8 mouse cellular contexts compared by ENCODE assay signal in genomic region chr14:103346729-103347505, GRCm38 (mm10). TPM values are rescaled to one million over a fixed set of nuclear protein-coding genes. Genes with fewer than 3 reads are reported as not detected.
DNase-seq lines count a peak whose midpoint lies in the region; ATAC-seq and TF ChIP-seq lines count a peak whose summit lies in the region.

Gene Mycbp2 (minus strand): TSS chr14:103346814.

- 5% methylated on average over 32 of the region's 41 CpGs for WGBS in embryonic facial prominence, embryonic 13.5 days
- WGBS in kidney, adult 2 months: 4% methylated on average over 39 of the region's 41 CpGs
- WGBS in limb, embryonic 12.5 days: 6% methylated on average over 41 of the region's 41 CpGs
- WGBS in midbrain, embryonic 15.5 days: 5% methylated on average over 40 of the region's 41 CpGs
- under 1% methylated on average over 38 of the region's 41 CpGs for WGBS in spleen, adult 2 months

- TF ChIP-seq CTCF in kidney, adult 2 months (conservative IDR thresholded peaks at IDR 0.05; ENCODE audit: insufficient read depth, insufficient read length, low read depth, low read length): no peak
- no peak for TF ChIP-seq CTCF in spleen, adult 2 months (IDR thresholded peaks at IDR 0.05; ENCODE audit: extremely low read depth, insufficient read depth, insufficient read length, insufficient replicate concordance)

- H3K9me3 ChIP-seq in embryonic facial prominence, embryonic 13.5 days: no peaks in the 10 kb centered on the region
- no peaks in the 10 kb centered on the region for H3K9me3 ChIP-seq in limb, embryonic 12.5 days
- H3K9me3 ChIP-seq in midbrain, embryonic 15.5 days: no peaks in the 10 kb centered on the region

- TF ChIP-seq POLR2A in kidney, adult 2 months (IDR thresholded peaks at IDR 0.05; ENCODE audit: low read depth, low read length): peak; percentile 22
- peak; percentile 59 for TF ChIP-seq POLR2A in spleen, adult 2 months (IDR thresholded peaks at IDR 0.05; ENCODE audit: low read depth, low read length)

- ATAC-seq in embryonic facial prominence, embryonic 13.5 days (ENCODE audit: insufficient number of reproducible peaks, insufficient read depth, low FRiP score, low TSS enrichment, low read depth): peak; percentile 99
- ATAC-seq in limb, embryonic 12.5 days (ENCODE audit: insufficient number of reproducible peaks, insufficient read depth, low FRiP score, low TSS enrichment, low read depth): peak; percentile 98
- peak; percentile 98 for ATAC-seq in midbrain, embryonic 15.5 days (replicated peaks)

- H3K4me1 ChIP-seq in embryonic facial prominence, embryonic 13.5 days: peaks cover 19% of the 10 kb centered on the region
- H3K4me1 ChIP-seq in kidney, adult 2 months (ENCODE audit: control insufficient read depth, insufficient read depth, low read length): peaks cover 5% of the 10 kb centered on the region; the same call in 1 of the 2 replicates
- peaks cover 10% of the 10 kb centered on the region for H3K4me1 ChIP-seq in limb, embryonic 12.5 days (replicated peaks)
- H3K4me1 ChIP-seq in midbrain, embryonic 15.5 days: peaks cover 42% of the 10 kb centered on the region
- no peaks in the 10 kb centered on the region; the same call in 1 of the 2 replicates for H3K4me1 ChIP-seq in spleen, adult 2 months (ENCODE audit: control insufficient read depth, insufficient read depth, insufficient read length)

- peaks cover 4% of the 10 kb centered on the region; the same call in 1 of the 2 replicates for H3K27me3 ChIP-seq in embryonic facial prominence, embryonic 13.5 days
- H3K27me3 ChIP-seq in kidney, adult 2 months (replicated peaks; ENCODE audit: control insufficient read depth, insufficient read depth, low read length): no peaks in the 10 kb centered on the region
- H3K27me3 ChIP-seq in limb, embryonic 12.5 days: no peaks in the 10 kb centered on the region
- H3K27me3 ChIP-seq in midbrain, embryonic 15.5 days (replicated peaks): no peaks in the 10 kb centered on the region
- H3K27me3 ChIP-seq in spleen, adult 2 months (ENCODE audit: control insufficient read depth, insufficient read depth, low read length): no peaks in the 10 kb centered on the region

- peak within 1 kb of the TSS; percentile 80 for H3K4me2 ChIP-seq in embryonic facial prominence, embryonic 13.5 days
- H3K4me2 ChIP-seq in limb, embryonic 12.5 days: peak within 1 kb of the TSS; percentile 75
- peak within 1 kb of the TSS; percentile 84 for H3K4me2 ChIP-seq in midbrain, embryonic 15.5 days

- DNase-seq in 3134 (ENCODE audit: extremely low read depth, insufficient read length, low spot score): peak; percentile 91
- DNase-seq in adrenal gland, postnatal 36 days: peak; percentile 99 to 100
- peak; percentile 97 to 99 for DNase-seq in heart, adult 18-20 months
- peak; percentile 99 for DNase-seq in kidney, adult 2 months
- peak; percentile 86 to 97 for DNase-seq in spleen, adult 2 months (ENCODE audit: low read depth in 1 of 2, low spot score in 2 of 2)

- peak within 1 kb of the TSS; percentile 81 for H3K4me3 ChIP-seq in embryonic facial prominence, embryonic 13.5 days
- H3K4me3 ChIP-seq in kidney, adult 2 months (ENCODE audit: insufficient read depth, low read depth, low read length): peak within 1 kb of the TSS; percentile 93
- peak within 1 kb of the TSS; percentile 82 for H3K4me3 ChIP-seq in limb, embryonic 12.5 days (replicated peaks)
- peak within 1 kb of the TSS; percentile 86 for H3K4me3 ChIP-seq in midbrain, embryonic 15.5 days
- H3K4me3 ChIP-seq in spleen, adult 2 months (ENCODE audit: extremely low read depth, insufficient read depth, insufficient read length): peak within 1 kb of the TSS; percentile 76

- H3K27ac ChIP-seq in embryonic facial prominence, embryonic 13.5 days: peak within 1 kb of the TSS; percentile 89
- H3K27ac ChIP-seq in kidney, adult 2 months (ENCODE audit: insufficient read depth, low read depth, low read length): peak within 1 kb of the TSS; percentile 85
- H3K27ac ChIP-seq in limb, embryonic 12.5 days: peak within 1 kb of the TSS; percentile 87
- H3K27ac ChIP-seq in midbrain, embryonic 15.5 days: peak within 1 kb of the TSS; percentile 99
- peak within 1 kb of the TSS; percentile 87 for H3K27ac ChIP-seq in spleen, adult 2 months (ENCODE audit: insufficient read depth, low read length)

- no peaks in the 10 kb centered on the region for H3K36me3 ChIP-seq in embryonic facial prominence, embryonic 13.5 days
- H3K36me3 ChIP-seq in kidney, adult 2 months (ENCODE audit: control insufficient read depth, insufficient read depth, low read length): no peaks in the 10 kb centered on the region
- no peaks in the 10 kb centered on the region for H3K36me3 ChIP-seq in limb, embryonic 12.5 days
- no peaks in the 10 kb centered on the region for H3K36me3 ChIP-seq in midbrain, embryonic 15.5 days (replicated peaks)
- H3K36me3 ChIP-seq in spleen, adult 2 months (ENCODE audit: control insufficient read depth, insufficient read depth, low read length): no peaks in the 10 kb centered on the region

- peak within 1 kb of the TSS; percentile 88 for H3K9ac ChIP-seq in embryonic facial prominence, embryonic 13.5 days
- peak within 1 kb of the TSS; percentile 82 for H3K9ac ChIP-seq in limb, embryonic 12.5 days (replicated peaks)
- peak within 1 kb of the TSS; percentile 89 for H3K9ac ChIP-seq in midbrain, embryonic 15.5 days

RNA-seq across cellular contexts. Expression of gene Mycbp2, which starts in this region (rescaled TPM):
- 10 to 100 TPM; 58.2 to 63.8 TPM for total RNA-seq in adrenal gland, postnatal 36 days (2021)
- polyA plus RNA-seq in embryonic facial prominence, embryonic 13.5 days (2015; fragmentation: Nextera tagmentation; extraction: Ambion mirVana): 23.3 and 25.1 TPM in 2 replicates
- 10 to 100 TPM; 28.9 to 32.2 TPM for total RNA-seq in heart, adult 18-20 months (2021)
- 15.3 and 17.8 TPM in 2 replicates for polyA plus RNA-seq in kidney, adult 2 months (2012; rRNA removed)
- 20.2 and 22.7 TPM in 2 replicates for polyA plus RNA-seq in limb, embryonic 12.5 days (2016; fragmentation: Nextera tagmentation; extraction: Ambion mirVana)
- polyA plus RNA-seq in midbrain, embryonic 15.5 days (2015; fragmentation: Nextera tagmentation; extraction: Ambion mirVana): 60.6 and 65.8 TPM in 2 replicates
- 32.9 and 34.3 TPM in 2 replicates for polyA plus RNA-seq in spleen, adult 2 months (2012; rRNA removed)

Comparison
In these comparisons a context has a peak if more than half of its experiments do, and no peak if none do; other contexts are left out.
1. Peak in every context shown above with its lines: DNase-seq, ATAC-seq, H3K4me3 ChIP-seq and H3K27ac ChIP-seq.